Mouse (Mus musculus) adrenal gland, postnatal 10 days (tissue): ENCODE results near the gene Gnat2. TPM values are rescaled to one million over a fixed set of nuclear protein-coding genes. Genes with fewer than 3 reads are reported as not detected.

Source experiments
- total RNA-seq, 2 experiments: library from RNA; stranded (reverse); gene quantifications; 2 replicates each; pipeline ENCODE4 v1.2.3; 2021

Gene Gnat2
- total RNA-seq, 2 experiments from 2014 or later, result 6.6 to 6.8 TPM

Other genes starting within 250 kb of the Gnat2 start
- not detected for gene Eps8l3, start 215.6 kb upstream of the Gnat2 start, total RNA-seq
- 10 to 100 TPM; 30.1 to 32.3 TPM for gene Gstm5, start 197.0 kb upstream of the Gnat2 start, total RNA-seq
- gene Gstm7, start 161.0 kb upstream of the Gnat2 start, total RNA-seq, result 10 to 100 TPM; 43.1 to 44.0 TPM
- gene Gstm6, start 149.0 kb upstream of the Gnat2 start, total RNA-seq, result 1 to 10 TPM; 3.9 to 5.6 TPM
- gene Gstm3, start 123.5 kb upstream of the Gnat2 start, total RNA-seq, result under 1 TPM; 0.39 to 0.51 TPM
- gene Gstm2, start 106.3 kb upstream of the Gnat2 start, total RNA-seq, result 100 to 1,000 TPM in 1 of 2 experiments, 10 to 100 TPM in 1; 95.5 to 101 TPM
- gene Gstm1, start 74.8 kb upstream of the Gnat2 start, total RNA-seq, result 100 to 1,000 TPM; 131 to 144 TPM
- 10 to 100 TPM; 12.8 to 13.3 TPM for gene Gstm4, start 47.9 kb upstream of the Gnat2 start, total RNA-seq
- gene Ampd2, start 6.1 kb upstream of the Gnat2 start, total RNA-seq, result 10 to 100 TPM; 79.3 to 92.2 TPM
- gene Gnai3, start 53.4 kb downstream of the Gnat2 start, total RNA-seq, result 100 to 1,000 TPM; 101 to 113 TPM
- gene Gpr61, start 62.1 kb downstream of the Gnat2 start, total RNA-seq, result under 1 TPM; 0.15 to 0.48 TPM
- 10 to 100 TPM; 13.1 to 18.4 TPM for gene Amigo1, start 93.5 kb downstream of the Gnat2 start, total RNA-seq
- 1 to 10 TPM; 6.6 to 6.9 TPM for gene Cyb561d1, start 108.4 kb downstream of the Gnat2 start, total RNA-seq
- 10 to 100 TPM in 1 of 2 experiments, 1 to 10 TPM in 1; 7.6 to 10.1 TPM for gene Atxn7l2, start 118.1 kb downstream of the Gnat2 start, total RNA-seq
- 10 to 100 TPM; 13.3 to 44.9 TPM for gene Sypl2, start 133.9 kb downstream of the Gnat2 start, total RNA-seq
- gene Psma5, start 164.1 kb downstream of the Gnat2 start, total RNA-seq, result 10 to 100 TPM; 90.7 to 94.6 TPM
- 10 to 100 TPM; 46.1 to 48.8 TPM for gene Sort1, start 191.3 kb downstream of the Gnat2 start, total RNA-seq